Mouse (Mus musculus) stomach, postnatal 0 days (tissue): Measurements from ENCODE around the gene Ube2n. TPM values are rescaled to one million over a fixed set of nuclear protein-coding genes. Genes with fewer than 3 reads are reported as not detected.
A peak's percentile ranks its signal among the peaks of the same experiment; 100 is the strongest.

ENCODE experiments used
- ATAC-seq: fragments of 200-750 bp; cut with Nextera tagmentation; 2 replicates; pipeline ENCODE4 v1.8.0; 2017; ENCODE audit not compliant: low FRiP score, low TSS enrichment
- DNase-seq: peaks from one replicate; pipeline ENCODE4 v3.0.0-alpha.2; 2016; ENCODE audit warnings: low spot score
- H3K27ac ChIP-seq: fragments of 300-500 bp; sonication (generic); replicated peaks from 2 replicates; pipeline ENCODE4 v1.5.1; 2014; ENCODE audit warnings: mild to moderate bottlenecking, control low read depth
- H3K27me3 ChIP-seq: fragments of 300-500 bp; sonication (generic); 2 replicates; pipeline ENCODE4 v1.6.1; 2014; ENCODE audit warnings: low read length; ENCODE audit not compliant: control insufficient read depth, insufficient read depth
- H3K36me3 ChIP-seq: fragments of 300-500 bp; sonication (generic); 2 replicates; pipeline ENCODE4 v1.6.1; 2014; ENCODE audit warnings: low read length, mixed read lengths; ENCODE audit not compliant: control insufficient read depth, insufficient read depth
- H3K4me1 ChIP-seq: fragments of 300-500 bp; sonication (generic); replicated peaks from 2 replicates; pipeline ENCODE4 v1.6.1; 2014; ENCODE audit warnings: antibody characterized with exemption; ENCODE audit not compliant: control insufficient read depth, insufficient read depth
- H3K4me2 ChIP-seq: fragments of 300-500 bp; sonication (generic); replicated peaks from 2 replicates; pipeline ENCODE4 v1.6.1; 2014; ENCODE audit warnings: low read depth, mild to moderate bottlenecking, control low read depth, moderate library complexity
- H3K4me3 ChIP-seq: fragments of 300-500 bp; sonication (generic); 2 replicates; pipeline ENCODE4 v1.5.1; 2014; ENCODE audit warnings: low read depth, low read length, control low read depth
- H3K9ac ChIP-seq: fragments of 300-500 bp; sonication (generic); 2 replicates; pipeline ENCODE4 v1.6.1; 2014; ENCODE audit warnings: mild to moderate bottlenecking, low read length, control low read depth, mixed read lengths
- H3K9me3 ChIP-seq: fragments of 300-500 bp; sonication (generic); 2 replicates; pipeline ENCODE4 v1.6.1; 2016; ENCODE audit warnings: low read length; ENCODE audit not compliant: control insufficient read depth
- CTCF ChIP-seq: IDR thresholded peaks from 2 replicates; pipeline ENCODE4 v1.5.1; 2016; ENCODE audit warnings: antibody characterized with exemption, low read depth, mild to moderate bottlenecking, moderate library complexity
- EP300 ChIP-seq: optimal IDR thresholded peaks from 2 replicates; pipeline ENCODE3; 2016; ENCODE audit warnings: antibody characterized with exemption
- WGBS: fragments of 180-500 bp; shearing (Covaris S2); extraction: QIAGEN DNeasy Blood & Tissue Kit; methylation state at CpG from one replicate; pipeline ENCODE4 v1.1.7; 2014; 5-methylcytosine and 5-hydroxymethylcytosine counted together
- polyA plus RNA-seq: library from polyadenylated mRNA; unstranded; fragments of >200 nt; fragmentation: Nextera tagmentation; extraction: Ambion mirVana; gene quantifications from 2 replicates; pipeline ENCODE4 v1.2.1, GENCODE M21; 2015

The Ube2n gene
- polyA plus RNA-seq, 1 experiment from 2014 or later = 229 TPM

DNA sequence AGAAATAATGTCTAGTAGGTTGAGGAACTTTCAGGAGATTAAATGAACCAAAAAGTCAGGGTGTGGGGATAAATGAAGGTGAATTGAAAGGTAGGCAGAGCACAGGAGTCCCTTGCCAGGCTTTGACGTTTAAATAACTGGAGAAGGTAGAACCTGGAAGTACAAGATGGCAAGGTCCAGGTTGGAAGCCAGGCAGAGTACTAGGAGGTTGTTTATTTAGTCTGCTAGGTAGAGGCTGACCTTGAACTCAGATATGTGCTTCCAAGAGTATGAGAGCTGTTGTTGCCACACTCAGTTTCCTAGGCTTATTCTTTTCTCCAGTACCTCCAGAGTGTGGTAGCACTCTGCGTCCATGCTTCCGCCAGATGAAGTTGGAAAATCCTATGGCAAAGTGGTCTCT lies 24.9 kb downstream of the Ube2n start:
- no peaks in the 10 kb centered on the region for H3K27me3 ChIP-seq
- no peak for DNase-seq
- 0 out of 2 replicates have a peak, but pooled peaks cover 3% of the 10 kb centered on the region for H3K36me3 ChIP-seq
- H3K9me3 ChIP-seq = no peaks in the 10 kb centered on the region
- 86% methylated on average over 3 of the region's 3 CpGs for WGBS
- no peak overlapping the region for H3K27ac ChIP-seq
- H3K4me3 ChIP-seq = no peak overlapping the region
- no peaks in the 10 kb centered on the region for H3K4me1 ChIP-seq
- no peak overlapping the region for H3K4me2 ChIP-seq
- no peak overlapping the region for H3K9ac ChIP-seq
- TF ChIP-seq EP300 = no peak
- ATAC-seq = no peak

DNA sequence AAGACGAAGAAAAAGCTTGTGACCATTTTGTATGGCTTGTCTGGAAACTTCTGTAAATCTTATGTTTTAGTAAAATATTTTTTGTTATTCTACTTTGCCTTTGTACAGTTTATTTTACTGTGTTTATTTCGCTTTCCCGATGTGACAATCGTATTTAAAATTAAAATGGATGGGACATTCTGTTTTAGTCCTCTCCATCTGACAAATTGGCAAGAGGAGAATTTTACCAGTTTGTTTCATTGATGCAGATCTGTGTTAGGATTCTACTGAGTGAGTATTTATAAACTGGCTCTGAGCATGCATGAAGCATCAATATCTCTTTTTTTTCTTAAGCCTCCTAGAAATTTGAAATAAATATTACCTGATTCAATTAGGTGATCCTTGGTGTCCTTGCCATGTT lies 28.0 kb downstream of the Ube2n start:
- Histone ChIP-seq H3K4me2 (no peak overlapping the region), H3K27me3 (no peaks in the 10 kb centered on the region), H3K4me1 (no peaks in the 10 kb centered on the region), H3K4me3 (no peak overlapping the region), H3K9ac (no peak overlapping the region), H3K36me3 (0 out of 2 replicates have a peak, but pooled peaks cover 3% of the 10 kb centered on the region), H3K27ac (no peak overlapping the region), H3K9me3 (no peaks in the 10 kb centered on the region)
- no peak for DNase-seq
- ATAC-seq = no peak
- TF ChIP-seq EP300 = no peak
- TF ChIP-seq CTCF = no peak
- 84% methylated on average over 4 of the region's 4 CpGs for WGBS

DNA sequence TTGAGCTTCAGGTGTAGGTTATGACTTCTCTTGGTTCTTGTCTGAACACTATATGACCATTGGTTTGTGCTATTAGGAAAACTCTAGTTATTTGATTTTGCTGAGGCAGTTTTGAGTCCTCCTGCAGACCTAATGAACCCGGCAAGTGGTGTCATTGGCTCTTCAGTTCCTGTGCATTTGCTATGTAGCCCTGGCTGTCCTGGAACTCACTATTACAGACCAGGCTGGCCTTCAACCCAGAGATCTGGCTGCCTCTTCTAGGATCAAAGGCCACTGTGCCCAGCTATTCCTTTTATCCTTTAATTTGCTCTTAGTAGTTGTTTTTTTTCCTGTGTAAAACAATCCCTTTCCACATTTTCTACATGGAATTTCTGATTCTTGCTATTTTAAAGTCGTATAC lies 28.4 kb downstream of the Ube2n start:
- TF ChIP-seq CTCF = no peak
- no peak for TF ChIP-seq EP300
- Histone ChIP-seq H3K9ac (no peak overlapping the region), H3K9me3 (no peaks in the 10 kb centered on the region), H3K36me3 (0 out of 2 replicates have a peak, but pooled peaks cover 3% of the 10 kb centered on the region), H3K4me2 (no peak overlapping the region), H3K27ac (no peak overlapping the region), H3K4me1 (no peaks in the 10 kb centered on the region), H3K27me3 (no peaks in the 10 kb centered on the region), H3K4me3 (no peak overlapping the region)
- DNase-seq = no peak
- ATAC-seq = no peak
- 77% methylated on average over 2 of the region's 2 CpGs for WGBS

DNA sequence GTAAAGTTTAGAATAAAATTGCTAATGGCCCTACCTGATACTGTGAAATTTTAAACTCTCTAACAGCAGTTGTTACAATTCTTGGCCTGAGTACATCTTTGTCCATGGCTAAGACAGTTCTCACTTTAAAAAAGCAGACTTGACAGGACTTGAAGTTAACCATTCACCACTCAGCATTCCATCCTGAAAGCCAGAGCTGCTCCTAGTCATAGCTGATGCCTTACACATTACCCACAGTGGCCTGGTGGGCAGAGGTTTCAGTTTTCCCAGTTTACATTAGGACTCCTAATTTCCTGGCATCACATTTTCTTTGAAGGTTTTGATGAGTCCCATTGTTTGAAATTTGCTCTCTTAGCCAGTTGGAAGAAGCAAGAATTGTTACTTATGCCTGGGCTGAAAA lies 29.1 kb downstream of the Ube2n start:
- Histone ChIP-seq H3K36me3 (0 out of 2 replicates have a peak, but pooled peaks cover 3% of the 10 kb centered on the region), H3K27me3 (no peaks in the 10 kb centered on the region), H3K4me2 (no peak overlapping the region), H3K9me3 (no peaks in the 10 kb centered on the region), H3K27ac (no peak overlapping the region), H3K4me1 (no peaks in the 10 kb centered on the region), H3K4me3 (no peak overlapping the region), H3K9ac (no peak overlapping the region)
- TF ChIP-seq EP300 (no peak), CTCF (no peak)
- DNase-seq (no peak), ATAC-seq (no peak)

DNA sequence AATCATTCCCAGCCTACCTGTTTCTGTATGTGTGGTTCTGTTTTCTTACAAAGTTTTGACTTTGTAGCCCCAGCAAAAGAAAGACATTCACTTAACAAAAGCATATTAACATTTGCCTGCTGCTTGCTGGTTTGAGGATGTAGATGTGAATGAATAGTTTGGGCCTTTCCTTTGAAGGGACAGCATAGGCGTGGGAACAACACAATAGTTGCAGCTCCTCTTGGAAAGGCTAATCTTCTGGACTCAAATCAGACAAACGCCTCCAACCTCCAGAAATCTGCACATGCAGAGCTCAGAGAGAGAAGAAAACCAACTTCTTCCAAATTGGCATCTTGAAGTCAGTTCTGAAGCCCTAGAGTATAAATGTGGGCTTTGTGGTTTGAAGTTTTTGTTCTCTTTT lies 29.7 kb downstream of the Ube2n start:
- Histone ChIP-seq H3K27me3 (no peaks in the 10 kb centered on the region), H3K9ac (no peak overlapping the region), H3K4me2 (no peak overlapping the region), H3K4me3 (no peak overlapping the region), H3K27ac (peak overlapping the region; percentile 5), H3K9me3 (no peaks in the 10 kb centered on the region), H3K36me3 (0 out of 2 replicates have a peak, but pooled peaks cover 3% of the 10 kb centered on the region), H3K4me1 (no peaks in the 10 kb centered on the region)
- whole genome bisulfite sequencing = 66% methylated on average over 2 of the region's 2 CpGs
- TF ChIP-seq CTCF (no peak), EP300 (no peak)
- ATAC-seq = no peak
- no peak for DNase-seq

DNA sequence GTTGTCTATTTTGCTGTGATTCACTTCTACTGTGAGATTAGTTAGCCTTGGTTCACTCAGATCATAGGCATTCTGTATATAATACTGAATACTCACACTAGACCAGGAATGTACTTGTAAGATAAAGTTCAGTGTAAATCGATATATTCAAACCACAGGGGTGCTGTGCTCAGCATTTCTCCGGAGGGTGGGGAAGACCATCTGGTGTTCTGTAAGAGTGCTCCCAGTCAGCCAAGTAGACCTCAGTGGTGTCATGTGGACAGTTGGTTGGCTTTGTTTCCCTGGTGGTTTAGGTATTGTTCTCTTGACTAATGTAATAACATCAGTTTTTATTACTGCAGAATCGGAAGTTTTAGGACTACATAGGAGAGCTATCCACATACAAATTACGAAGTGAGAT lies 30.1 kb downstream of the Ube2n start:
- 50% methylated on average over 4 of the region's 4 CpGs for WGBS
- ATAC-seq = no peak
- H3K27me3 ChIP-seq = no peaks in the 10 kb centered on the region
- no peaks in the 10 kb centered on the region for H3K4me1 ChIP-seq
- DNase-seq = no peak
- no peak overlapping the region for H3K9ac ChIP-seq
- H3K4me2 ChIP-seq = no peak overlapping the region
- no peaks in the 10 kb centered on the region for H3K9me3 ChIP-seq
- H3K4me3 ChIP-seq = no peak overlapping the region
- 0 out of 2 replicates have a peak, but pooled peaks cover 3% of the 10 kb centered on the region for H3K36me3 ChIP-seq
- H3K27ac ChIP-seq = peak overlapping the region; percentile 5; the same call in 1 of the 2 replicates
- TF ChIP-seq CTCF (no peak), EP300 (no peak)
